Mouse (Mus musculus) embryo, embryonic 10.5 days (tissue): ENCODE results near the gene Il16.

ENCODE experiments used
- DNase-seq: peaks from one replicate; pipeline ENCODE4 v3.0.0-alpha.2; 2015; ENCODE audit warnings: low spot score

Gene Il16

GRCm38 (mm10) chr7:83745413-83746106 is at the start of gene Il16:
Il16 (minus strand) TSS chr7:83745726.
- DNase-seq = no peak

- DNase-seq = peak; percentile 97
Measured at GRCm38 (mm10) chr7:83794705-83795104, 49.2 kb upstream of the Il16 start, which contains the start of gene Cfap161. Cfap161 (minus strand) TSS chr7:83794880.

- DNase-seq = no peak
Measured at GRCm38 (mm10) chr7:83794006-83794683, 48.6 kb upstream of the Il16 start.

- no peak for DNase-seq
Measured at GRCm38 (mm10) chr7:83780881-83781280, 35.4 kb upstream of the Il16 start.

- DNase-seq = no peak
Measured at GRCm38 (mm10) chr7:83780026-83780425, 34.5 kb upstream of the Il16 start.

GRCm38 (mm10) chr7:83779028-83779427 is 33.5 kb upstream of the Il16 start:
- DNase-seq = no peak

- no peak for DNase-seq
Measured at GRCm38 (mm10) chr7:83778516-83778915, 33.0 kb upstream of the Il16 start.

GRCm38 (mm10) chr7:83774721-83775120 is 29.2 kb upstream of the Il16 start:
- DNase-seq = peak; percentile 51

- no peak for DNase-seq
Measured at GRCm38 (mm10) chr7:83763674-83764073, 18.1 kb upstream of the Il16 start.

GRCm38 (mm10) chr7:83762336-83762735 is 16.8 kb upstream of the Il16 start:
- DNase-seq = no peak

GRCm38 (mm10) chr7:83751055-83751454 is 5.5 kb upstream of the Il16 start:
- no peak for DNase-seq

- no peak for DNase-seq
Measured at GRCm38 (mm10) chr7:83748405-83748804, 2.9 kb upstream of the Il16 start.

GRCm38 (mm10) chr7:83746107-83746687 is 671 bp upstream of the Il16 start:
- peak; percentile 33 for DNase-seq

GRCm38 (mm10) chr7:83745065-83745412 is 487 bp downstream of the Il16 start:
- no peak for DNase-seq

GRCm38 (mm10) chr7:83744250-83744649 is 1.3 kb downstream of the Il16 start:
- DNase-seq = no peak

- no peak for DNase-seq
Measured at GRCm38 (mm10) chr7:83742690-83743089, 2.8 kb downstream of the Il16 start.

- DNase-seq = no peak
Measured at GRCm38 (mm10) chr7:83742026-83742425, 3.5 kb downstream of the Il16 start.

- DNase-seq = peak; percentile 32
Measured at GRCm38 (mm10) chr7:83739680-83740310, 5.7 kb downstream of the Il16 start.

GRCm38 (mm10) chr7:83738623-83739462 is 6.7 kb downstream of the Il16 start:
- DNase-seq = no peak

GRCm38 (mm10) chr7:83737914-83738490 is 7.5 kb downstream of the Il16 start:
- no peak for DNase-seq

- no peak for DNase-seq
Measured at GRCm38 (mm10) chr7:83736341-83737115, 9.0 kb downstream of the Il16 start.
